Mouse (Mus musculus) heart, embryonic 16.5 days (tissue): Measurements from ENCODE around the gene S100a2. TPM values are rescaled to one million over a fixed set of nuclear protein-coding genes. Genes with fewer than 3 reads are reported as not detected.

Experiments
- ATAC-seq: fragments of 200-750 bp; cut with Nextera tagmentation; replicated peaks from 2 replicates; pipeline ENCODE4 v1.8.0; 2017; ENCODE audit warnings: moderate number of reproducible peaks; ENCODE audit not compliant: insufficient read depth, low FRiP score; ENCODE audit errors: extremely low read depth
- H3K27ac ChIP-seq: fragments of 300-500 bp; sonication (generic); 2 replicates; pipeline ENCODE4 v1.5.1; 2014; ENCODE audit warnings: mild to moderate bottlenecking, low read length, control low read depth, moderate library complexity
- H3K27me3 ChIP-seq: fragments of 300-500 bp; sonication (generic); 2 replicates; pipeline ENCODE4 v1.6.1; 2014; ENCODE audit warnings: low read length, mixed read lengths; ENCODE audit not compliant: control insufficient read depth, insufficient read depth
- H3K36me3 ChIP-seq: fragments of 300-500 bp; sonication (generic); 2 replicates; pipeline ENCODE4 v1.6.1; 2014; ENCODE audit not compliant: control insufficient read depth, insufficient read depth
- H3K4me1 ChIP-seq: fragments of 300-500 bp; sonication (generic); 2 replicates; pipeline ENCODE4 v1.6.1; 2014; ENCODE audit warnings: low read length, mixed read lengths; ENCODE audit not compliant: control insufficient read depth, insufficient read depth
- H3K4me2 ChIP-seq: fragments of 300-500 bp; sonication (generic); 2 replicates; pipeline ENCODE4 v1.6.1; 2014; ENCODE audit warnings: low read depth, mild to moderate bottlenecking, control low read depth, low read length
- H3K4me3 ChIP-seq: fragments of 300-500 bp; sonication (generic); 2 replicates; pipeline ENCODE4 v1.5.1; 2014; ENCODE audit warnings: mild to moderate bottlenecking, control low read depth, low read length
- H3K9ac ChIP-seq: fragments of 300-500 bp; sonication (generic); 2 replicates; pipeline ENCODE4 v1.6.1; 2014; ENCODE audit warnings: low read length, control low read depth
- H3K9me3 ChIP-seq: fragments of 300-500 bp; sonication (generic); replicated peaks from 2 replicates; pipeline ENCODE4 v1.6.1; 2016; ENCODE audit warnings: low read length; ENCODE audit not compliant: control insufficient read depth
- WGBS: fragments of 180-500 bp; shearing (Covaris S2); extraction: QIAGEN DNeasy Blood & Tissue Kit; methylation state at CpG from one replicate; pipeline ENCODE4 v1.1.7; 2014; 5-methylcytosine and 5-hydroxymethylcytosine counted together
- polyA plus RNA-seq: library from polyadenylated mRNA; unstranded; fragments of >200 nt; fragmentation: Nextera tagmentation; extraction: Ambion mirVana; gene quantifications from 2 replicates; pipeline ENCODE4 v1.2.1, GENCODE M21; 2015

S100a2 gene
- polyA plus RNA-seq, 1 experiment from 2014 or later, result not detected

GRCm38 (mm10) chr3:90617586-90617985 lies 27.5 kb downstream of the S100a2 start:
- H3K27ac ChIP-seq, result no peak overlapping the region
- no peak overlapping the region for H3K4me2 ChIP-seq
- 23% methylated on average over 1 of the region's 1 CpGs for WGBS
- H3K4me3 ChIP-seq, result no peak overlapping the region
- no peaks in the 10 kb centered on the region for H3K27me3 ChIP-seq
- H3K9ac ChIP-seq, result no peak overlapping the region
- peaks cover 10% of the 10 kb centered on the region for H3K4me1 ChIP-seq
- H3K9me3 ChIP-seq, result no peaks in the 10 kb centered on the region
- no peak for ATAC-seq
- H3K36me3 ChIP-seq, result no peaks in the 10 kb centered on the region

- no peaks in the 10 kb centered on the region for H3K27me3 ChIP-seq
Measured at GRCm38 (mm10) chr3:90621552-90621951, 31.5 kb downstream of the S100a2 start.

GRCm38 (mm10) chr3:90623435-90624071 lies 33.5 kb downstream of the S100a2 start:
- Histone ChIP-seq H3K9me3 (no peaks in the 10 kb centered on the region), H3K9ac (no peak overlapping the region)

More at GRCm38 (mm10) chr3:90621552-90621951, 31.5 kb downstream of the S100a2 start:
- no peak overlapping the region for H3K4me3 ChIP-seq
- no peak for ATAC-seq
- H3K9me3 ChIP-seq, result no peaks in the 10 kb centered on the region
- 38% methylated on average over 7 of the region's 7 CpGs for WGBS
- H3K4me1 ChIP-seq, result peaks cover 5% of the 10 kb centered on the region
- H3K9ac ChIP-seq, result no peak overlapping the region
- H3K36me3 ChIP-seq, result no peaks in the 10 kb centered on the region
- no peak overlapping the region for H3K27ac ChIP-seq
- H3K4me2 ChIP-seq, result no peak overlapping the region

GRCm38 (mm10) chr3:90625496-90625895 lies 35.4 kb downstream of the S100a2 start:
- Histone ChIP-seq H3K9me3 (no peaks in the 10 kb centered on the region), H3K9ac (no peak overlapping the region), H3K4me1 (peaks cover 5% of the 10 kb centered on the region), H3K27me3 (no peaks in the 10 kb centered on the region), H3K36me3 (no peaks in the 10 kb centered on the region), H3K4me2 (no peak overlapping the region), H3K4me3 (no peak overlapping the region), H3K27ac (no peak overlapping the region)
- 79% methylated on average over 5 of the region's 5 CpGs for WGBS
- ATAC-seq, result no peak

More at GRCm38 (mm10) chr3:90623435-90624071, 33.5 kb downstream of the S100a2 start:
- Histone ChIP-seq H3K4me1 (peaks cover 5% of the 10 kb centered on the region), H3K27ac (no peak overlapping the region), H3K4me3 (no peak overlapping the region), H3K27me3 (no peaks in the 10 kb centered on the region), H3K4me2 (no peak overlapping the region), H3K36me3 (no peaks in the 10 kb centered on the region)
- ATAC-seq, result no peak; the same call in 1 of the 2 replicates
- 26% methylated on average over 2 of the region's 2 CpGs for WGBS

- Histone ChIP-seq H3K4me2 (no peak overlapping the region), H3K27me3 (no peaks in the 10 kb centered on the region), H3K4me3 (no peak overlapping the region), H3K27ac (no peak overlapping the region), H3K9ac (no peak overlapping the region), H3K9me3 (no peaks in the 10 kb centered on the region), H3K4me1 (peaks cover 5% of the 10 kb centered on the region), H3K36me3 (no peaks in the 10 kb centered on the region)
- no peak for ATAC-seq
- 65% methylated on average over 9 of the region's 9 CpGs for WGBS
Measured at GRCm38 (mm10) chr3:90626266-90627021, 36.4 kb downstream of the S100a2 start.

GRCm38 (mm10) chr3:90627366-90627765 lies 37.3 kb downstream of the S100a2 start:
- Histone ChIP-seq H3K27ac (no peak overlapping the region), H3K9ac (no peak overlapping the region), H3K4me3 (no peak overlapping the region), H3K27me3 (no peaks in the 10 kb centered on the region), H3K36me3 (no peaks in the 10 kb centered on the region), H3K4me1 (peaks cover 5% of the 10 kb centered on the region), H3K4me2 (no peak overlapping the region), H3K9me3 (no peaks in the 10 kb centered on the region)
- 82% methylated on average over 5 of the region's 5 CpGs for WGBS
- no peak for ATAC-seq

- H3K36me3 ChIP-seq, result no peaks in the 10 kb centered on the region
- no peak for ATAC-seq
Measured at GRCm38 (mm10) chr3:90627807-90628206, 37.8 kb downstream of the S100a2 start.

GRCm38 (mm10) chr3:90629298-90629697 lies 39.3 kb downstream of the S100a2 start:
- H3K9me3 ChIP-seq, result no peaks in the 10 kb centered on the region
- no peak overlapping the region for H3K4me3 ChIP-seq
- no peak overlapping the region for H3K9ac ChIP-seq
- H3K36me3 ChIP-seq, result no peaks in the 10 kb centered on the region
- 83% methylated on average over 2 of the region's 2 CpGs for WGBS
- no peaks in the 10 kb centered on the region for H3K4me1 ChIP-seq
- no peak overlapping the region for H3K4me2 ChIP-seq
- no peaks in the 10 kb centered on the region for H3K27me3 ChIP-seq
- ATAC-seq, result no peak
- no peak overlapping the region for H3K27ac ChIP-seq

More at GRCm38 (mm10) chr3:90627807-90628206, 37.8 kb downstream of the S100a2 start:
- no peaks in the 10 kb centered on the region for H3K27me3 ChIP-seq
- no peak overlapping the region for H3K4me2 ChIP-seq
- H3K27ac ChIP-seq, result no peak overlapping the region
- H3K9ac ChIP-seq, result no peak overlapping the region
- WGBS, result 53% methylated on average over 4 of the region's 4 CpGs
- peaks cover 3% of the 10 kb centered on the region for H3K4me1 ChIP-seq
- no peaks in the 10 kb centered on the region for H3K9me3 ChIP-seq
- H3K4me3 ChIP-seq, result no peak overlapping the region

GRCm38 (mm10) chr3:90631984-90632383 lies 41.9 kb downstream of the S100a2 start:
- H3K9ac ChIP-seq, result no peak overlapping the region
- no peaks in the 10 kb centered on the region for H3K27me3 ChIP-seq
- ATAC-seq, result no peak
- no peak overlapping the region for H3K27ac ChIP-seq
- no peak overlapping the region for H3K4me3 ChIP-seq
- H3K9me3 ChIP-seq, result no peaks in the 10 kb centered on the region
- no peaks in the 10 kb centered on the region for H3K36me3 ChIP-seq
- no peaks in the 10 kb centered on the region for H3K4me1 ChIP-seq
- 74% methylated on average over 2 of the region's 2 CpGs for WGBS
- H3K4me2 ChIP-seq, result no peak overlapping the region
